Mouse (Mus musculus): ENCODE results near the gene Gm9508.
"Not testable (repeated sequence)": the region's sequence is repeated elsewhere in the genome, so short reads cannot be mapped to it uniquely, and the experiment has no call there.

The Gm9508 gene

GRCm38 (mm10) chr10:77697133-77697532 is at the start of gene Gm9508:
Gene Gm9508, minus strand, starts transcription at chr10:77697233.
- no peak for DNase-seq (ENCODE audit: low read depth in 2 of 2, low spot score in 2 of 2)

GRCm38 (mm10) chr10:77741924-77742688 is 45.1 kb upstream of the Gm9508 start, which contains the start of gene Gm18596:
Gene Gm18596, minus strand, starts transcription at chr10:77742638.
- DNase-seq (ENCODE audit: low read depth in 2 of 2, low spot score in 2 of 2), result not testable (repeated sequence)

GRCm38 (mm10) chr10:77738929-77739328 is 41.9 kb upstream of the Gm9508 start:
- no peak for DNase-seq (ENCODE audit: low read depth in 2 of 2, low spot score in 2 of 2)

- DNase-seq (ENCODE audit: low read depth in 2 of 2, low spot score in 2 of 2), result no peak
Measured at GRCm38 (mm10) chr10:77735928-77736327, 38.9 kb upstream of the Gm9508 start.

GRCm38 (mm10) chr10:77729241-77729640 is 32.2 kb upstream of the Gm9508 start:
- DNase-seq (ENCODE audit: low read depth in 2 of 2, low spot score in 2 of 2), result no peak

GRCm38 (mm10) chr10:77728280-77728679 is 31.2 kb upstream of the Gm9508 start:
- DNase-seq (ENCODE audit: low read depth in 2 of 2, low spot score in 2 of 2), result no peak

- DNase-seq (ENCODE audit: low read depth in 2 of 2, low spot score in 2 of 2), result no peak
Measured at GRCm38 (mm10) chr10:77726186-77726585, 29.2 kb upstream of the Gm9508 start, which contains the start of gene Gm10100. Gene Gm10100, plus strand, starts transcription at chr10:77726486.

- DNase-seq (ENCODE audit: low read depth in 2 of 2, low spot score in 2 of 2), result no peak
Measured at GRCm38 (mm10) chr10:77724855-77725254, 27.8 kb upstream of the Gm9508 start.

GRCm38 (mm10) chr10:77720299-77720698 is 23.3 kb upstream of the Gm9508 start, which contains the start of gene Krtap12-1:
Gene Krtap12-1, plus strand, starts transcription at chr10:77720599.
- DNase-seq (ENCODE audit: low read depth in 2 of 2, low spot score in 2 of 2), result not testable (repeated sequence)

- DNase-seq (ENCODE audit: low read depth in 2 of 2, low spot score in 2 of 2), result no peak
Measured at GRCm38 (mm10) chr10:77715507-77715906, 18.5 kb upstream of the Gm9508 start, which contains the start of gene Gm10142. Gene Gm10142, plus strand, starts transcription at chr10:77715807.

- no peak for DNase-seq (ENCODE audit: low read depth in 2 of 2, low spot score in 2 of 2)
Measured at GRCm38 (mm10) chr10:77713734-77714133, 16.7 kb upstream of the Gm9508 start.

GRCm38 (mm10) chr10:77711157-77711556 is 14.1 kb upstream of the Gm9508 start, which contains the start of gene Gm10024:
Gene Gm10024, plus strand, starts transcription at chr10:77711457.
- DNase-seq (ENCODE audit: low read depth in 2 of 2, low spot score in 2 of 2), result not testable (repeated sequence)

- no peak for DNase-seq (ENCODE audit: low read depth in 2 of 2, low spot score in 2 of 2)
Measured at GRCm38 (mm10) chr10:77709831-77710230, 12.8 kb upstream of the Gm9508 start.

GRCm38 (mm10) chr10:77706326-77706725 is 9.3 kb upstream of the Gm9508 start, which contains the start of gene Gm10272:
Gene Gm10272, plus strand, starts transcription at chr10:77706626.
- DNase-seq (ENCODE audit: low read depth in 2 of 2, low spot score in 2 of 2), result no peak

- not testable (repeated sequence) for DNase-seq (ENCODE audit: low read depth in 2 of 2, low spot score in 2 of 2)
Measured at GRCm38 (mm10) chr10:77690356-77690807, 6.7 kb downstream of the Gm9508 start, which contains the start of gene Gm19402. Gene Gm19402, minus strand, starts transcription at chr10:77690757.

- DNase-seq (ENCODE audit: low read depth in 2 of 2, low spot score in 2 of 2), result no peak
Measured at GRCm38 (mm10) chr10:77687021-77687420, 10.0 kb downstream of the Gm9508 start.

GRCm38 (mm10) chr10:77685895-77686664 is 11.0 kb downstream of the Gm9508 start, which contains the start of gene Tspear:
Gene Tspear, plus strand, starts transcription at chr10:77686569.
- DNase-seq (ENCODE audit: low read depth in 2 of 2, low spot score in 2 of 2), result no peak

GRCm38 (mm10) chr10:77684181-77684580 is 12.9 kb downstream of the Gm9508 start:
- no peak for DNase-seq (ENCODE audit: low read depth in 2 of 2, low spot score in 2 of 2)

GRCm38 (mm10) chr10:77682994-77683393 is 14.0 kb downstream of the Gm9508 start:
- DNase-seq (ENCODE audit: low read depth in 2 of 2, low spot score in 2 of 2), result no peak

GRCm38 (mm10) chr10:77677562-77677961 is 19.5 kb downstream of the Gm9508 start:
- no peak for DNase-seq (ENCODE audit: low read depth in 2 of 2, low spot score in 2 of 2)

GRCm38 (mm10) chr10:77673765-77674164 is 23.3 kb downstream of the Gm9508 start:
- peak in 1 of 2 experiments; percentile 9 for DNase-seq (ENCODE audit: low read depth in 2 of 2, low spot score in 2 of 2)

Measured in CD8-positive naive resting alpha-beta T cell, adult 2 months (primary cell).